Mouse (Mus musculus): ENCODE results near the gene Pds5b. TPM values are rescaled to one million over a fixed set of nuclear protein-coding genes. Genes with fewer than 3 reads are reported as not detected.
"Not testable (repeated sequence)": the region's sequence is repeated elsewhere in the genome, so short reads cannot be mapped to it uniquely, and the experiment has no call there.

Gene Pds5b
- total RNA-seq, 2 experiments from 2014 or later, result 17.6 to 18.3 TPM

GRCm38 (mm10) chr5:150822781-150823180 lies 149.2 kb downstream of the Pds5b start:
- DNase-seq, result no peak

GRCm38 (mm10) chr5:150823361-150823760 lies 149.8 kb downstream of the Pds5b start:
- DNase-seq, result peak in 1 of 2 experiments; percentile 17

DNA sequence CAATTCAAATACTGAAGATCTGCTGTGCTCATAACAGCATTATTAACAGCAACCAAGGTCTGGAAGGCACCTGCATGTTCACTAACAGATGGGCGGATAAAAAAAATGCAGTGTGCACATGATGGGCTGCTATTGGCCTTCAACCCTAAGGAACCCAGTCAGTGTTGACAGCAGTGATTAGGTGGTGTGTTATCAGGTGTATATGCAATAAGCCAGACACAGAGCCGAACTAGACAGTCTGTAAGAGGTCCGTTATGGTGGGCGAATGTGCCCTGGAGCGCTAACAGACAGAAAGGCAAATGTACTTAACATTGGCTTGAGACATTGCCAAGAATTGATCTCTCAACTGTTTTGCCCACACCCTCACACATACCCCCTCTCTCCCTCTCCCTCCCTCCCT lies 156.0 kb downstream of the Pds5b start:
- no peak for DNase-seq

- DNase-seq, result no peak
Observed at GRCm38 (mm10) chr5:150830718-150831117, 157.2 kb downstream of the Pds5b start.

- no peak for DNase-seq
Observed at GRCm38 (mm10) chr5:150836782-150837181, 163.2 kb downstream of the Pds5b start.

DNA sequence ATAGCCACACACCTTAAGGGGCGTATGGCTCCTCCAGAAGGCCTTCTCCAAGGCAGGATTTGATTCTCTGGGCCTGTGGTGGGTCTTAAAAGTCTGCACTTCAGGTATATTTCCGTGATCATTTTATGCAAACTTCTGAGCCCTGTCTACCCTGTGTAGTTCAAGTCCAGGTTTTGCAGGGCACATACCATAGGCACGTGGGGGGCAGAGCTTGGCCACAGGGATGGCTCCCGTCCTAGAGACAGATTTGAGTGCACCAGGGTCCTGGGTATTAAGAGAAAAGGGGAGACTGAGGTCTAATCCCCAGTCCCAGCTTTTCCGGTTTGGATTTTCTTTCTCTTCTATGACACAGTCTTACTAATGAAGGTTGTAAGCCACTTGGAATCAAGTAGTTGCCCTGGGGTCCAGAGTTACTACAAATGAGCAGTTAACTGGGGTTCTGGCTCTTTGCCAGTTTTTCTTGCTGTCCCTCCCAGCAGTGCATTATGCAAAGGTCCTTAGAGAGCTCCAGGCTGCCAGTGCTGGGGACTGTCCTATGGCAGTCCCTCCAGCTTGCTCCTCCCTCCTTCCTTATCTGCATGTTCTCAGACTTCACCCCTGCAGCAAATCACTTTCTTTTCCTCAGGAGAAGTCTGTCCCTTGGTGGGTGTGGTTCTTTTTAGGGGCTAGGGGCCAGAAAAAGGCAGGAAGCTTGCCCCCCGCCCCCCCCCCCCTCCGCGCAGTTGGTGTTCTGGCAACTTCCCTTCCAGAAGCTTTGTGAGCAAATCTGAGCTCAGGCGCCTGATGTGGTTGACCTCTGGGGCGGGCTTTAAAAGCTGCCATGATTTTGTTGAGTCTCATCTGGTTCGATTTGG lies 166.4 kb downstream of the Pds5b start:
- DNase-seq, result peak; percentile 49 to 68

GRCm38 (mm10) chr5:150840596-150840995 lies 167.1 kb downstream of the Pds5b start:
- DNase-seq, result peak; percentile 13

DNA sequence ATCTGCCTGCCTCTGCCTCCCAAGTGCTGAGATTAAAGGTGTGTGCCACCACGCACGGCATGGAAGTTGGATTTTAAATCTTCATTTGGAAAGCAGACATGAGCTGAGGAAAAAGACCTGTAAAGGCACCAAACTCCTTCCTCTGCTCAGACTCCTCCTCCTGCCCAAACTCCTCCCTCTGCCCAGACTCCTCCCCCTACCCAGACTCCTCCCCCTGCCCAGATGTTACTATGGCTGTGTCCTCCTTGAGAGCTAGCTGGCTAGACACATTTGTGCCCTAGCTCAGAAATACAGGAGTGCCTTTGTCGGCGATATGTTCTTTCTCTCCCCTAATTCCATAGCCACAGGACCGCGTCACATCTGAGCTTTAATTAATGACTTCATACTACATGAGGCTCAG lies 172.4 kb downstream of the Pds5b start:
- no peak for DNase-seq

DNA sequence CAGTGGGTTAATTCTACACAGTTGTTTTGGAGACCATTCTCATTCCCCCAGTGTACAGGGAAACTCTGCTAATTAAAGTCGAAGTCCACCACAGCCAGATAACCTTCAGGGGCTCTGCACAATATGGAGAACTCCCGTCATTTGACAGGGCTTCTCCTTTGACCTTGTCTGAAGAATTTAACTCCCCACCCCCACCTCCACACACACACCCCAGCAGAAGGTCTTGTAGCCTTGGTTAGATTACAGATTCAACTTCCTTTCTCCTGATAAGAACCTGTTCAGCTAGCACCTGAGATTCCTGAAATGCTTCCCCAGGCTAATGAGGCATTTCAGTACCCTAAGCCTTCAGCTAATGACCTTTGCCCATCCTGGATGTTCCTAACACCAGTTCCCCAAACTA lies 177.3 kb downstream of the Pds5b start:
- no peak for DNase-seq

DNA sequence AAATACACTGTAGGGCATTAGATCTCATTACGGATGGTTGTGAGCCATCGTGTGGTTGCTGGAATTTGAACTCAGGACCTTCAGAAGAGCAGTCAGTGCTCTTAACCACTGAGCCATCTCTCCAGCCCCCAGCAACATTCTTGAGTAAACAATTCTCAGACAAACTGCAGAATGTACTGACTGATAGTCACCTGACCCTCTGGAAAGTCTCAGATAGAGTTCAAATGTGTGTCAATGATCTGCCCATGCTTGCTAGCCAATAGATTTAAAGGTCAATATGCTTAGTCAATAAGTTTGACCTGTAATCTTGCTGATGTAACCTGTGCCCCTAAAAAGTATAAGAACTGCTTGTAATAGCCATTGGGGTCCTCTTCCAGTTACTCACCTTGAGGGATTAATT lies 178.6 kb downstream of the Pds5b start:
- not testable (repeated sequence) for DNase-seq

- no peak for DNase-seq
Observed at GRCm38 (mm10) chr5:150854506-150854905, 181.0 kb downstream of the Pds5b start.

- no peak for DNase-seq
Observed at GRCm38 (mm10) chr5:150859642-150860194, 186.2 kb downstream of the Pds5b start.

Other genes with a start within 250 kb of the Pds5b start
- not detected for gene Zar1l, start 155.6 kb upstream of the Pds5b start, total RNA-seq (2021)
- 1 to 10 TPM; 1.4 to 1.8 TPM for gene Brca2, start 151.1 kb upstream of the Pds5b start, total RNA-seq (2021)
- 1 to 10 TPM; 1.6 to 6.0 TPM for gene N4bp2l1, start 76.6 kb upstream of the Pds5b start, total RNA-seq (2021)
- 10 to 100 TPM; 41.1 to 41.3 TPM for gene N4bp2l2, start 7.6 kb upstream of the Pds5b start, total RNA-seq (2021)

Measured in heart, adult 18-20 months (tissue).